Mouse (Mus musculus) liver (tissue): ENCODE data around the gene Cops9.
A peak's percentile ranks its signal among the peaks of the same experiment; 100 is the strongest.

ENCODE experiments used
- DNase-seq: peaks from one replicate; pipeline ENCODE4 v3.0.0-alpha.2; 2020; ENCODE audit warnings: mixed read lengths

The Cops9 gene

DNA sequence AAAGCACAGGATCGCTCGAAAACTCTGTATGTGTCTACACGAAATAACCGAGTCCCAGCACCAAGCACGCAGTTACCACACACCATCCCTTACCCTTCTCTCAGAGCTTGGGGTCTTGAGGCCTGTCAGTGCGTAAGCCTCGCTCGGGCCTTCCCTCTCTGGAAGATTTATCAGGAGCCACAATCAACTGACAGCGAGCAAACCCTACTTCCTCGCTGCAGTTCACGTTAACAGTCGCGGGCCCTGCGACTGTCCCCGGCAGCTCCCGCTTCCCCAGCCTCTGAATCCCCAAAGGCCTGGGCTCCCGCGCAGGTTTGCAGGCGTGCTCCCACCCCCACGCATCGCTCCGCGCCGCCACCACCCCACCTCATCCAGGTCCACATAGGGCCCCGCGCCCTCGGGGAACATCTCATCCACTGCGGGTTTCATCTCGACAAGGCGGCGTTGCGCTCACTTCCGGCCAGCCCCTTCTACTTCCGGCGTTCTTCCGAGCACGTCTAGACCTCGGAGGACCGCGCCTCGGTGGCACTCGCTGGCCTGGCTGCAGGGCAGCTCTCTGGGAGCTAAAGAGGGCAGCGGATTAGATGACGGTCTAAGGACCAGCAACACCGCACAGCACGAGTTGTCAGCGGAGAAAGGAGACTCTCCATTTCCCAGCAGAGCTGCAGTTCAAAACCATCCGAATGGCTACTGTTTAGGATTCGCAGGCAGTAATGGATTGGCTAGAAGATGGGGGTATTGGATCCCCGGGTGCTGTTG lies at the start of gene Cops9:
Cops9 (minus strand) TSS at position 472 of the 759 bp plus-strand sequence.
- peak; percentile 89 for DNase-seq

DNA sequence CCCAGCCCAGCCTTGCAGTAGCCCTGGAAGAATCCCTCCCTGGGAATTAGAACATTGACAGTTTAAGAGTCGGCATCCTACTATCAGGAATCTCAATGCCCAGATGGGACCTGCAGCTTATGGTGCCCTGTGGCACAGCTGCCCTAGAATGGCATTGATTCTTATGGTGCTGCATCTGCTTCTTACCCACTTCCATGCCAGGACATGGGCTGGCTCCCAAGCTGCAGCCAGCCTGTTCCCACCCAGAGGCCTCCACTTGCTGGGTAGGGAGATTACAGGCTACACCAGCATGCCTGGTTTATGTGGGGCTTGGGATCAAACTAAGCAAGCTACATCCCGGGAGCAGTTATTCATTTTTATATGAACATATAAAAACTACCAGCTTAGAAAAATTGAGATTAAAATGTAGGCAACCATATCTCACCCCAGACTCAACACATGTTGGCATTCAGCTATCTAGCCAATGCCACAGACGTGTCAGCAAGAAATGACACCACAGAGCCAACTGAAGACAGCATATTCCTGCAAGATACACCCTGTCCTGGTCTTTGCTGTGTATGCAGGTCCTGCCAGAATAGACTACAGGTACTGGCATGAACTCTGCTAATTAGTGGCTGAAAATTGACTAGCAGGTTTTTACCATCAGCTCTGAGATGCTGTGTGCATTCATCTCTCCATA lies 49.5 kb upstream of the Cops9 start:
- no peak for DNase-seq

DNA sequence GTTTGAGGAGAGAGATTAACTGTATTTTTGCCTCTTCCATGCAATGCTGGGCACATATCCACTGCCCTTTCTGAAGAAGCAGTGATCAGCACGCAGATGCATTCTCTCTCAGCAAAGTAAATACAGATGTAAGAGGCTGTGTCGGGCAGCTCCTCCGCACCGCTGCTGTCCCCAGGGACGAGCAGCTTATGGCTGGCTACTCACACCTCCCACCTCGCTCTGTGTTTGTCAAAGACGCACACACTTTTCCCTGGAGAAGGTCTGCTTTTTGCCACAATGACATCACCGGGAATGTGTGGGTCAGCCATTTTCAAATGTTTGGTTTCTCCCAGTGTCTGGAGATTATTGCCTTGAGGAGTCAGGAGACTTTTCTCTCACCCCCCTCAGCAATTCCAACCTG lies 45.2 kb upstream of the Cops9 start:
- no peak for DNase-seq

DNA sequence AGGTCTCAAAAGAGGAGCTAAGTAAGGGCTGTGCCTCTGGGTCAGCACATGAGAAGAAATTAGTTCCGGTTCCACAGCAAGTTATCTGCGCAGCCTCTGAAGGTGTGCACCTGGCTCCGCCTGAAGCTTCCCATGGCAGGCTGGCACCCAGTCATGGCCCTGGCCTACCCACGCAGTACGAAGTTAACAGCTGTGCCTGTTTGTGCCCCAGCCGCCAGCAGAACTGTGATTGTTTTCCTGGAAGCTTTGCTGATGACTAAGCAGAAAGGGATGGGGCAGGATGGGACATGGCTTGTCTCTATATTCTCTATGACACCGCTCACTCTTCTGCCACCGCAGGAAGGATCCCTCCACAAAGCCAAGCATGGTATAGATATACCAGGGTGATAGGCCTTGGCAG lies 41.4 kb upstream of the Cops9 start:
- DNase-seq = no peak

DNA sequence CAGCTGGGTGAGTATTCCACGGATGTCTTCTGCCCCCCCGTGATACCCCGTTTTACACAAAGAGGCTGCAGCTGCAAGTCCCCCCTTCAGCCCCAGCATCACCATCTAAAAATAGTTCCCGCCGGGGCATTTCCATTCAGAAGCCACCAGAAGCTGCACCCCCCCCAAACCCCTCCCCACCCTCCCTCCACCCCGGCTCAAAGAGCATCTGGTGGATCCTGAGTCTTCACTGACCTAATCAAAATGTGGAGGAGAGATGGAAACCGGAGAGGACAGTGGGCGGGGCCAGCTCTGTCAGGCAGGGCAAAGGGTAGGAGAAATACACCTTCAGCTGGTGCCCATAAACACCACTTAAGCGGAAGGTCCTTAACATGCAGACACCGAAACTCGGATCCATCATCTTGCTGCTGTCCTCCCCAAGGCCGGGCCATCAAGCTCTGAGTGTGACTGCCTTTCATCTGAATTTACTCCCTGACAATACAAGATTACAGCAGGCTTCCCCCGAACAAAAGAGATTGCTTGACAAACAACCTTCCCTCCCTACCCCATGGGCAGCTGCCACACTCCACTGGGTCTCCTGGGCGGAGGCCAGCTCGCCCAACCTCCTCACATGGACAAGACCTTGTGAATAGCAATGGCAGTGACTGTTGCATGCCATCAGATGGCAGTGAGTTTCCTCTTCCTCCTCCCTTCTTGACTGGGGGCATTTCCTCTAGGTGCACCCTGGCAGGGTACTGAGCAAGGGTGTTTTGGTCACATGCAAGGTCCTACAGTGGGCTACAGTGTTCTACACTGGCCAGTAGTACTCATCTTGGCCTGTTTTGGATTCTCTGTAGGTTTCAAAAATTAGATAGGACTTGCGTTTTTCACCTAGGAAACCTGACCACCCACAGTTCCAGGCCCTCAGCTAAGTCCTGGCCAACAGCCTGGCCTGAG lies 39.2 kb upstream of the Cops9 start:
- no peak for DNase-seq

DNA sequence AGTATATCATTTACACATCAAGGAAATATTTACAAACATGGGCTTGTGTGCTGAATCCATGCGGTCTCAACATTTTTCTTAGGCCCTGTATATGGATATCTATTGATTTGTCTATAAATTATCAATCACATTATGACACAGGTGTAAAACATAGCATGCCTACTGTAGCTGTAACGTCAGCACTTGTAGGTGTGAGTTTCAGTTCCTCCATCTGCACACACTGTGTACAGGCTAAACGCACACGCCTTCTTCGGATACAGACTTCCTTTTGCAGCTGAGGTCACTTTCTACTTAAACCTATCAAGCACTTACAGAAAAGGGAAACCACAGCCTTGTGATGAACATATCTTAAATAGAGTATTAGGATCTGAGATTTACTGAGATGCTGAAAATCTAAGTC lies 37.0 kb upstream of the Cops9 start:
- no peak for DNase-seq

DNA sequence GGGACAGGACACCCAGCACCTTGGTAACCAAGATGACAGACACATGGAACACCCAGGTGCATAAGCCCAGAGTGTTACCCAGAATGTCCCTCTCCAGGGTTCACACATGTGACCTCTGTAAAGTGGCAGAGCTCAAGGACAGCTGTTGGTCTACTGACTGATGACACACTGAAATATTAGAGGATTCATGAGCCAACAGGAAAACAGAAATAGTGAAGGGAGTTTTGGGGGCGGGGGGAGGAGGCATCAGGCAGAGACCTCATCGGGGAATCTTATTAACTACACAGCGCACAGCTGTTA lies 34.8 kb upstream of the Cops9 start:
- DNase-seq = no peak

DNA sequence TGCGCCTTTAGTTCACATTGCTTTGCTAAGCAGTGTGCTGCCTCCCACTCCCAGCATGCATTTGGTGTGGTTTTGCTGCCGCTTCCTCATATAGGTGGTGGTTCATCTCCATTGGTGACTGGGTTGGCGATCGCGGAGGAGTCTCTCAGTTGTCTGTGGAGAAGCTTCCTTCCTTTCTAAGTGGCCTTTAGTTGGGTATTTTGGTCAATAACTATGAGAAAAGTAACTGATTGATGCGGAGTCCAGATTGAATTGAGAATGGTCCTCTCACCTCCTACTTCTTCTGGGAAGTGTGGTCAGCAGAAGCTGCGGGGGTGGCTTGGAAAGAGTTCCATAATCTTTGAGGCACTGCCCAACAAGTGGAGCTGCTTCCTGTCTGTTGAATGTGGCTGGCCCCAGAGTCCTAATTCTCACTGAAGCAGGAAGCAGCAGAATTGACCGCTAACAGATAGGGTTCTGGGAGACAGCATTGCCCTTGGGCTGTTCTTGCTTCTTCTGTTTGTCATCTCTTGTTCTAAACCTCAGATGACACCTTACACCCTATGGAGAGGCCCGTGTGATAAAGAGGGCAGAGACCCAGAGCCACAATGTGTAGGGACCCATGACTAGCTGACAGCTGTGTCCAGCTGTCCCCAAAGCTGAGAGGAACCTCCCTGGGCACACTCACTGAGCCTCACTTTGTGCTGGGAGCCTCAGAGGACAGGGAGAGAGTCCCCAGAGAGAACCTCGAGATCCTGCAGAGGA lies 34.3 kb upstream of the Cops9 start:
- DNase-seq = peak; percentile 10

DNA sequence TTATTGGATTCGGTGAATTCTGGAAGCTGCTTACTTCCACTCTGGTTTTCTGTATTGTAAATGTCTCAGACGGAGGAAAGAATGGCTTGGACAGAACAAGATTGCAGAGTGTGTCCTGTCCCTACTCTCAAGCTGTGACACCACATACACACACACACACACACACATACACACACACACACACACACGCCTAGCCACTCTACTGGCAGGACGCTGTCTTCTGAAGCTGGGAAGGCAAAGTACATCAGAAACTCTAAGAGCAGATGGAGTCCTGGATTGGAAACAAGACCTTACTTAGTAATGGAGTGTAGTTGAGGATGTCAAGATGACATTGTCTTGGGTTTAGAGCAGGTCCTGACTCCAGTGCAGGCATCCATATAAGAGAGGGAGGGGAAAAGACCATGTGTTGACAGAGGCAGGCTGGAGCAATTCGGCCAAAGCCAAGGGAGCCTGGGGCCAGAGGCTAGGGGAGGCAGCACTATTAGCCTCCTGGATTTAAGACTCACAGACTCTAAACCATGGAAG lies 31.5 kb upstream of the Cops9 start:
- no peak for DNase-seq

DNA sequence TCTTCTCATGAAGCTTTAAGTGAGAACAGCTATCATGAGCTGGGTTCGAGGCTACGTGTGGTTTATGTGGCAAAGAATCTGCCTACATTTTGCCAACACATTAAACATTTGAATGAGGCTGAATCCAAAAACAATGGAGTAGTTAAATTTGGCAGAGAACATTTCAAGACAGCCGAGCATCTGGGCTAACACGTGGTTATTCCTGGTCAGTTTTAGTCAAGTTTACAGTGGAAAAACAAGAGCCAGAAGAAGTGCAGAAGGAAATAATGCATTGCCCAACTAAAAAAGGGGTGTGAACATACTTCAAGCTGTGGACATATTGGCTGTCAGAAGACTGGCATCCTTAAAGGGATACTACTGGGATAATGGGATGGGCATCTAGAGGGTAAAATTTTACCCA lies 29.5 kb upstream of the Cops9 start:
- no peak for DNase-seq

DNA sequence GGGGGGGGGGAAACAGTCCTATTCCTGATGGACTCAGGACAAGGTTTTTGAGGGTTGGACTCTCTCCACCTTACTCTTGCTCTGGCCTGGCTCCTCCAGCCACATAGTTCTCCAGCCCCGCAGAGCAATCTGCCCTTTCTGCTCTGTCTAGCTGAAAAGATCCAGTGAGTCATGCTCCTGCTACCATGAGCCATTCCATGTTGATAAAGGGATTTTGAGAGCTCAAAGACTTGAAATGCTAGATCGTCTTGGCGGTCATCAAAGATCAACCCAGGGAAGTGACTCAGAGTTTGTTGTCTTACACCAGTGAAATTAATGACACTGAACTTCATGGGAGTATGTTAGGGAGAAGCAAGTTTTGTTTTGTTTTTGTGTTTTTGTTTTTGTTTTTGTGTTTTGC lies 27.6 kb upstream of the Cops9 start:
- DNase-seq = no peak

DNA sequence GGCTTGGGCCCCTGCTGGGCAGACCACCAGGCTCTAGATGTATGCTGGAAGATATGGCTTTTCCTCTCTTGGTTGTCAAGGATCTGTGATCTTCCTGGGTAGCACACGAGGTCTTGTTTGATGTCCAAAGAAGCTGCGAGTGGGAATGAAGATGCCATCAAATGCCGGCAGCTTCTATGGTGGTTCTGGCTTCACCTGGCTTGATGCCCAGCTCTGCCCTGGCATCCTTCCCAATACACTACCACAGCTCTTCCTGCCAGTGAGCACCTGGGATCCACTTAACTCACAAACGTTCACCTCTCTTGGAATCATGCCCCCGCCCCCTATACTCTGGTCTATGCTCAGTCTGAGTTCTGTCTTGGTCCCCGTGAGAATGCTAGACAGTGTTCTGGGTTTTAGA lies 25.3 kb upstream of the Cops9 start:
- no peak for DNase-seq

DNA sequence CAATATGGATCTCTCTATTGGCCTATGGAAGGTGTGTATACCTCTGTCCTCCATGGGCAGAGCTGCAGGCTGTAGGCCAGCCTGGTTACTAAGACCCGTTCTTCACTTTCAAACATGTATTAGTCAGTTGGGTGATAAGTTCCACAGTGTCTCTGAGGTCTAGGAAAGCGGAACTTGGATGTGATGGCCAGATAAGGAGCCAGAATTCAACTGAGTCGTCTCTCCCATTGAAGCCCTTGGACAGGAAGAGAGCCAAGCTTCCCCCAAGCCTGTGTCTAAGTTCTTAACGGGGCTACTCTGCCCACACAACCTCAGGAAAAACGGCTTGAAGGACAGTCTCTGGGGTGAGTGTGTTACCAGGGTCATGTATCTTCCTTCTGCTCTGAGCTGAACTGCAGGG lies 17.6 kb upstream of the Cops9 start:
- DNase-seq = no peak

DNA sequence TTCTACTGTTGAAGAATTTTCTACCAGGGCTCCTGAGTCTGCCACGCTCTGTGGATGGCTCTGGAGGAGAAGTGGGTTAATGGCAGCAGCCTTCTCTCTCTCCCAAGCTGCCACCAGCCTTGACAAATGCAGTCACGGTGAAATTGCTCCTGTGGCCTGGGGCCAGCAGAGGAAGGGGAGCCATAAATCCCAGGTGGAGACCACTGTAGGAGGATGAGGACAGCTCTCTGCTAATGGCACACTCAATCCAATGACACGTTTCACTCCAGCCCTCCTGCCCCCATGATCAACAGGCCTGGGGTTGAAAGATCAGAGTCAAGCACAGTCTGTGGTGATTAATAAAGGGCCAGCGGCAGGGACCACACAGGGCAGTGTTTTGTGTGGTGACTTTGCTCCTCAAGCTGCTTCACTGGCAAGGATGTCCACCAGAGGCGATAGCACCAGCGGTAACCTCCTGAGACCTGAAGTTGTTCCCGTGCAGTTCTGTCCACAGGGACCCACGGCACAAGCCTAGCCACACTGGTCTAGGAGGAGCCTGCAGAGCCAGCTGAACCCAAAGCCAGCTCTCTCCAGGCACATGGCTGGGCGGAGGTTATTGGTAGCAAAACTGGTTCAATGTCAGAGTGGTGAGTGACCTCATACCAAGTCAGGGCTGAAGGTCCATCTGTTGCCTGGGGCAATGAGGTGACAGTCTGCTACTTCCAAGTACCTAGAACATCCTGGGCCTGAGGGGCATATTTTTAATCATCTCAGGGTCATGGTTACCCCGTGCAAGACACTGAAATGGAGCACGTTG lies 15.4 kb upstream of the Cops9 start:
- DNase-seq = no peak

DNA sequence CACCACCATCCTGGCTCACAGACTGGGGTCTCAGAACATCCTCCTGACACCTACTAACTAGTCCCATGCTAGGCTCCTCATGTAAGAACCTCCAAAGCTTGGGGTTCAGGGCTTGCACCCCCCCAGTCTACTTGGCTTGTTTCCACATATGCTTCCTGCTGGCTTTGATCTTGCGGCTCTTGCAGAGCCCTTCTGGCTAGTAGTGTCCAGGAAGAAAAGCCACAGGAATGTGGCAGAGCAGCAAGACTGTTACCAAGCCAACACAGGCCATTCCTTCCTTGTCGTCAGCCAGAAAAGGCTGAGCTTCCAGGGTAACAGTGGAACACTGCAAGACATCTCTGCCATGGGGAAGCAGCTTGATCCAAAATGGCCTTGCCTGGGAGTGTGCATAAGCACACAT lies 12.9 kb upstream of the Cops9 start:
- DNase-seq = no peak

DNA sequence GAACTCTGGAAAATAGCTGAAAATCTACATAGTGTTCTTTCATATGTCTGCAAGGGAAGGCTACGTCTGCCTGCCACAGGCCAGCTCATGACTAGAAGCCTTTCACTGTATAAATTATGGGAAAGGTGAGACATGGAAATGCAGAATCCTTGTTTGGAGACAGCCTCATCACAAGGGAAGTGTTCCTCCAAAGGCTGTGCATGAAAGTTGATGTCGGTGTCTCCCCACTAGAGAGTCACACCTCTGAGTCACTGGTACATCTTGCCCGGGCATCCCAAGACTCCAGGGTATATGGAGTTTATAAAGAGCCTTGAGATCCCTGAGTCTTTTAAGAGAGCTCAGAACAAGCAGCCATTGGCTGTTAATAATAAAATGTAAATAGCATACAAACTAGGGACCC lies 11.4 kb upstream of the Cops9 start:
- DNase-seq = no peak

DNA sequence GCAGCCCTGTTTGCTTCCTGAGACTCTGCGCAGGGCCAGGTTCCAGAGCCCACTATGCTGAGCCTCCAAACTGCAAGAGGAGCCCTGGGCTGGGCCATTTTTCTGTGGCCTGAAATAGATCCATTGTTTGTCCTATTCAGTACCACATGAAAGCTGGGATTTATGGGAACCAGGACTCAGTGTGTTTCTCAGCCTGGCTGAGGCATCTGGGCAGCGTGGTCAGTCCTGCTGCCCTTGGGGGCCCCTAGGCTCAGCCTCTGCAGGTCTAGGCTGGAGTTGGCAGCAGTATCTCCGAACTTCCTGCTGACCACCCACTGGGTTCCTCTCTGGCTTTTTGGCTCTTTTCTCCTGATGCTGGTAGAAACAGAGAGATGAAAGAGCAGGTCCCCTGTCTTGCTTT lies 9.7 kb upstream of the Cops9 start:
- no peak for DNase-seq

DNA sequence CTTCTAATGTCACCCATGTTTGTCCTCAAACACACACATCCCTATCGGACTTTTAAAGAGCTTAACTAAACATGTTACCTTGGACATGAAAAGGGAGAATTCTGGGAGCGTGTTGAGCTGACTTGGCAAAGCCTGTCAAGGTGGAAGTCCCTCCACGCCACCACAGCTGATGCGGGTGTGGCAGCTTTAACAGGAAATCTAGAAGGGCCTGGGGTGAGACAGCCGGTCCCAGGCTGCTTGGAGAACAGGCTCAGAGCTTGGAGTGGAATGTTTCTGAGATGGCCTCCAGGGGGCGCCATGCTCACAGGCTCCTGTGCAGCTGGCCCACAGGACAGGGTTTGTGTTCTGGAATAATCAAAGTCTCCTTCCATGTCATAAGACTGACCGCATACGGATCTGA lies 6.9 kb upstream of the Cops9 start, which contains the start of gene Otos:
Otos (minus strand) TSS at position 169 of the 400 bp plus-strand sequence.
- peak; percentile 73 for DNase-seq

DNA sequence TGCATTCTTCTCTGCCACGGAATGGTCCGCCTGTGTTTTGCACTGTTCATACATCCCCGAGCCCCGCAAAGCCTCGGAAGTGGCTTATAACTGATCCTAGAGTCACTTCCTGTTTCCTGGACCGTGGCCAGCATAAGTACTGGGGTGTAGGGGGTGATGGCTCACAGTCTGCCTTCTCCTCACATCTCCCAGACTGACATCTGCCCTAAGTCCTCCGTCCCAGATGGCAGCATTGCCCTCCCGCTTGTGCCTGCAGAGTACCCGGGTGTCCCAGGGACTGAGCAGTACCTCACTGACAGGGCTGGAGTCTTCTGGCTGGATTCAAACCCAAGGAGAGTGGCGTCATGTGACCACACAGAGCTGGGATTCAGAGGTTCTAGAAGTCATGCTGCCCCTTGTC lies 6.4 kb upstream of the Cops9 start:
- DNase-seq = no peak

DNA sequence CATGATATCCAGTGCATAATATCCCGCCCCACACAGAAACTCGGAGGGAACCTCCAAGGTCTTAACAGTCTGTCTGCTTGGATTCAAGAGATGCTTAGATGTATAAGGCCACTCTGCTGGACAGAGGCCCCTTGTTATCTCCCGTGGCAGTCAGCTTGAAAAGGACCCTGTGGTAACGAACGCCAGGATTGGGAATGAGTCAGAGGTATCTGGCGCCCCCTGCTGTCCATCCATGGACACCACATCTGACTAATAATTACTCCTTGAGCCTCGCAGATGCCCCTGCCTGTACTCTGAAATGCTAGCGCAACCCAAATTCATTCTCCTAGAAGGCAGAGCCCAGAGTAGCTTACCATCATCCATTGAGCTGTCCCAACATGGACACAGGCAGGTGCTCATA lies 6.0 kb upstream of the Cops9 start:
- peak; percentile 72 for DNase-seq

DNA sequence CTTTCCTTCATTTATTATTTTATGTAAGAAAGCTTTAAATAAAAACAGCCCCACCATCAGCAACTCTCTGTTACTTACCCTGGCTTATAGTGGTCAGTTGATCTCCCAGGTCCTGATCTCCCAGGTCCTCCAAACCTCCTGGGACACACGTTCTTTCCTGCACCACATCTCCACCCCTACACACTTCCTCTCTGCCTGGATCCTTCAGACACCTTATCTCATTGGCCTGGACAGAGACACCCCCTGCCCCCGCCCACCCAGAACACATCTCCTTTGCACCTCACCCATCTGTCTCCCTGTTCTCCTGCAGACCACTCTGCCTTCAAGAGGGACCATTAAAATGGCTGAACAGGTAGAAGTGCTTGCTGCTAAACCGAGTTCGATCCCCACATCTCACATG lies 5.2 kb upstream of the Cops9 start:
- DNase-seq = no peak

DNA sequence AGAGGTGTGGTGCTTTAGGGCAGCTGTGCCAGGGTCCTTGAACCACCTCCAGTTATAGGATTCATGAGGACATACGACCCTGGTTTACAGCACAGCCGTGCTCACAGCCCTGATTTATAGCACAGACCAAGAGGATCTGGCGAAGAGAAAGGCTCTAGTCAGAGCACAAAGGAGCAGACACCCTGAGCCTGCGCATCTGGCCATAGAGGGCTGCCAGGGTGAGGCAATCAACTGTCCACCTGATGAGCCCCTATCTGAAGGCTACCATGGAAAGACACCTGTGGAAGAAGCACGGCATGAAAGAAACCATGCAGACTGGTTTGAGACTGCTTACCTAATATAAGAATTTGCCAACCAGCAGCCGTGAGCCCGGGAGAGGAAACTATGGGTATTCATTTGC lies 4.8 kb upstream of the Cops9 start:
- no peak for DNase-seq
